Mouse (Mus musculus): ENCODE measurements at regions not wholly inside any gene's neighbourhood (a gene's known extent, or its start where the extent isn't known, plus 50 kb on each side); places are given as distances from the start of the nearest gene placed in this dataset.
A peak's percentile ranks its signal among the peaks of the same experiment; 100 is the strongest.

DNA sequence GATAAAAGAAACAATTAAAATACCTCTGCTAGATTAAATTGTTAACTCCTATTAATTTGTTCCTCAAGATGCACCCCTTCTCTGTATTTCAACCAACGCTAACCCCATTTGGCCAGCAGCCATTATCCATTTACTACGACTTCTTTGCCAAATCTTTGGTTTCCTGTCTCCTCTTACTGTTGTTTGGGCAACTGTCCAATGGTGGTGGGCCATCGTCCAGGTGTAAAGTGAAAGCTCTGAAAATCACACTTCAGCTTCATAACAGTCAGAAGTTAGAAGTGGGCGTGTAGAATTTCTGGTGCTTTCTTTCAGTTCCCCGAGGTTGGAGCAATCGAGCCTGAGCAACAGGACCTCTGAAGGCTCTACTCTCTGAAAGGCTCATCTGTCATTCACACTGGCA is 66.8 kb upstream of the Zbtb20 start:
- no peak for DNase-seq (ENCODE audit: low spot score)
- no peak overlapping the region for H3K4me2 ChIP-seq (replicated peaks)
- H3K4me1 ChIP-seq (replicated peaks; ENCODE audit: control insufficient read depth, insufficient read depth, low read length), result no peaks in the 10 kb centered on the region
- H3K36me3 ChIP-seq (replicated peaks; ENCODE audit: control insufficient read depth, insufficient read depth), result no peaks in the 10 kb centered on the region
- H3K9ac ChIP-seq, result no peak overlapping the region
- H3K27ac ChIP-seq, result no peak overlapping the region
- WGBS, result 76% methylated on average over 6 of the region's 6 CpGs
- ATAC-seq (ENCODE audit: low FRiP score), result no peak
- no peaks in the 10 kb centered on the region for H3K9me3 ChIP-seq (ENCODE audit: control insufficient read depth, low read length)
- H3K4me3 ChIP-seq (replicated peaks; ENCODE audit: low read length), result no peak overlapping the region
- no peaks in the 10 kb centered on the region for H3K27me3 ChIP-seq (ENCODE audit: control insufficient read depth, insufficient read depth, low read length)

DNA sequence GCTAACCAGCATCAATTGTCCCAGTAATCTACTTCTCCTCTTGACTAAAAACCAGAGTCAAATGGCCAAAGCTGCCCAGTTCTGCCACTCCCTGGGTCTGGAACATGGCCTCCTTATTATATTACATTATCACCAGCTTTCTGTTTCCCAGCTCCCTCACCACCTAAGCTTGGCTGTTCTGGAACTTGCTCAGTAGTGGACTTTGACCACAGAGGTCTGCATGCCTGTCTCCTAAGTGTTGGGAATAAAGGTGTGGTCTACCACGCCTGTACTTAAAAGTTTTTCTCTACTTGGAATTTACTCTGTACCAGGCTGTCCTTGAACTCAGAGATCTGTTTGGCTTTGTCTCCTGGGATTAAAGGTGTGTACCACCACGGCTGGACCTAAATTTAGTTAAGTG is 68.1 kb upstream of the Zbtb20 start:
- no peaks in the 10 kb centered on the region for H3K9me3 ChIP-seq (ENCODE audit: control insufficient read depth, low read length)
- H3K4me2 ChIP-seq (replicated peaks), result no peak overlapping the region
- ATAC-seq (ENCODE audit: low FRiP score) (no peak), DNase-seq (ENCODE audit: low spot score) (no peak)
- H3K9ac ChIP-seq, result no peak overlapping the region
- H3K27ac ChIP-seq, result no peak overlapping the region
- no peak overlapping the region for H3K4me3 ChIP-seq (replicated peaks; ENCODE audit: low read length)
- H3K36me3 ChIP-seq (replicated peaks; ENCODE audit: control insufficient read depth, insufficient read depth), result no peaks in the 10 kb centered on the region
- no peaks in the 10 kb centered on the region for H3K4me1 ChIP-seq (replicated peaks; ENCODE audit: control insufficient read depth, insufficient read depth, low read length)
- 88% methylated on average over 2 of the region's 2 CpGs for WGBS
- H3K27me3 ChIP-seq (ENCODE audit: control insufficient read depth, insufficient read depth, low read length), result no peaks in the 10 kb centered on the region

- no peak overlapping the region for H3K4me2 ChIP-seq (replicated peaks)
- ATAC-seq (ENCODE audit: low FRiP score) (no peak), DNase-seq (ENCODE audit: low spot score) (no peak)
- 0 out of 2 replicates have a peak, but pooled peaks cover 7% of the 10 kb centered on the region for H3K9me3 ChIP-seq (ENCODE audit: control insufficient read depth, low read length)
- H3K4me1 ChIP-seq (replicated peaks; ENCODE audit: control insufficient read depth, insufficient read depth, low read length), result no peaks in the 10 kb centered on the region
- no peaks in the 10 kb centered on the region for H3K36me3 ChIP-seq (replicated peaks; ENCODE audit: control insufficient read depth, insufficient read depth)
- no peak overlapping the region for H3K27ac ChIP-seq
- H3K4me3 ChIP-seq (replicated peaks; ENCODE audit: low read length), result no peak overlapping the region
- H3K9ac ChIP-seq, result no peak overlapping the region
- H3K27me3 ChIP-seq (ENCODE audit: control insufficient read depth, insufficient read depth, low read length), result no peaks in the 10 kb centered on the region
- WGBS, result 89% methylated on average over 1 of the region's 1 CpGs
Observed at GRCm38 (mm10) chr16:42803609-42804008, 72.1 kb upstream of the Zbtb20 start.

GRCm38 (mm10) chr16:42792571-42792970 is 83.1 kb upstream of the Zbtb20 start:
- WGBS, result 79% methylated on average over 2 of the region's 2 CpGs
- Histone ChIP-seq H3K27me3 (ENCODE audit: control insufficient read depth, insufficient read depth, low read length) (no peaks in the 10 kb centered on the region), H3K27ac (no peak overlapping the region), H3K9me3 (ENCODE audit: control insufficient read depth, low read length) (no peaks in the 10 kb centered on the region), H3K4me2 (replicated peaks) (no peak overlapping the region), H3K4me1 (replicated peaks; ENCODE audit: control insufficient read depth, insufficient read depth, low read length) (no peaks in the 10 kb centered on the region), H3K9ac (no peak overlapping the region), H3K36me3 (replicated peaks; ENCODE audit: control insufficient read depth, insufficient read depth) (no peaks in the 10 kb centered on the region), H3K4me3 (replicated peaks; ENCODE audit: low read length) (no peak overlapping the region)
- DNase-seq (ENCODE audit: low spot score), result no peak
- ATAC-seq (ENCODE audit: low FRiP score), result no peak

DNA sequence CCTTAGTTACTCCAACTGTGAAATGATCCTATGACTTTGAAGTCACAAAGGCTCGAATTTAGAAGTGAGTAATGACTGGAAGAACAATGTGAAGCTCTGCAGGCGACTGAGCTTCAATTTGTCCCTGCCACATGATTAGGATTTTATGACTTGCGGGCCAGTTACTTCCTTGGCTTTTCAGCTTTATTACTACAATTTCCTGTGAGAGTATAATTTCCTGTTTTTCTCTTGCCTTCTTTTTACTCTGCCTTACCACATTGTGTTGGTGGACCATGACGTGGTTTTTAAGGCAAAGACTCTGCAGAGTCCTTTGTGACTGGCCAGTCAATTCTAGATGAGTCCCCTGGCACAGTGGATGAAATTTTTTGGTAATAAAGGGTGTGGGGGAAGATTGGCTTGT is 91.0 kb upstream of the Zbtb20 start:
- ATAC-seq (ENCODE audit: low FRiP score) (no peak), DNase-seq (ENCODE audit: low spot score) (no peak)
- no peaks in the 10 kb centered on the region for H3K9me3 ChIP-seq (ENCODE audit: control insufficient read depth, low read length)
- no peak overlapping the region for H3K4me2 ChIP-seq (replicated peaks)
- no peaks in the 10 kb centered on the region for H3K36me3 ChIP-seq (replicated peaks; ENCODE audit: control insufficient read depth, insufficient read depth)
- WGBS, result 28% methylated on average over 4 of the region's 4 CpGs
- peaks cover 27% of the 10 kb centered on the region for H3K4me1 ChIP-seq (replicated peaks; ENCODE audit: control insufficient read depth, insufficient read depth, low read length)
- no peak overlapping the region for H3K4me3 ChIP-seq (replicated peaks; ENCODE audit: low read length)
- H3K27me3 ChIP-seq (ENCODE audit: control insufficient read depth, insufficient read depth, low read length), result no peaks in the 10 kb centered on the region
- no peak overlapping the region for H3K9ac ChIP-seq
- H3K27ac ChIP-seq, result no peak overlapping the region

GRCm38 (mm10) chr16:42784031-42784430 is 91.7 kb upstream of the Zbtb20 start:
- no peak overlapping the region for H3K9ac ChIP-seq
- H3K27me3 ChIP-seq (ENCODE audit: control insufficient read depth, insufficient read depth, low read length), result no peaks in the 10 kb centered on the region
- no peak for ATAC-seq (ENCODE audit: low FRiP score)
- H3K4me2 ChIP-seq (replicated peaks), result no peak overlapping the region
- peaks cover 27% of the 10 kb centered on the region for H3K4me1 ChIP-seq (replicated peaks; ENCODE audit: control insufficient read depth, insufficient read depth, low read length)
- WGBS, result 31% methylated on average over 4 of the region's 4 CpGs
- no peak overlapping the region for H3K4me3 ChIP-seq (replicated peaks; ENCODE audit: low read length)
- H3K36me3 ChIP-seq (replicated peaks; ENCODE audit: control insufficient read depth, insufficient read depth), result no peaks in the 10 kb centered on the region
- H3K27ac ChIP-seq, result no peak overlapping the region; the same call in 1 of the 2 replicates
- no peaks in the 10 kb centered on the region for H3K9me3 ChIP-seq (ENCODE audit: control insufficient read depth, low read length)
- no peak for DNase-seq (ENCODE audit: low spot score)

GRCm38 (mm10) chr16:42782091-42782679 is 93.5 kb upstream of the Zbtb20 start:
- H3K27me3 ChIP-seq (ENCODE audit: control insufficient read depth, insufficient read depth, low read length), result no peaks in the 10 kb centered on the region
- H3K9ac ChIP-seq, result peak overlapping the region; percentile 32; the same call in 1 of the 2 replicates
- under 1% methylated on average over 5 of the region's 5 CpGs for WGBS
- peak overlapping the region; percentile 25 for H3K4me2 ChIP-seq (replicated peaks)
- ATAC-seq (ENCODE audit: low FRiP score) (peak; percentile 78), DNase-seq (ENCODE audit: low spot score) (peak; percentile 89)
- H3K27ac ChIP-seq, result peak overlapping the region; percentile 91
- H3K4me3 ChIP-seq (replicated peaks; ENCODE audit: low read length), result no peak overlapping the region
- H3K4me1 ChIP-seq (replicated peaks; ENCODE audit: control insufficient read depth, insufficient read depth, low read length), result peaks cover 27% of the 10 kb centered on the region
- no peaks in the 10 kb centered on the region for H3K9me3 ChIP-seq (ENCODE audit: control insufficient read depth, low read length)
- no peaks in the 10 kb centered on the region for H3K36me3 ChIP-seq (replicated peaks; ENCODE audit: control insufficient read depth, insufficient read depth)

DNA sequence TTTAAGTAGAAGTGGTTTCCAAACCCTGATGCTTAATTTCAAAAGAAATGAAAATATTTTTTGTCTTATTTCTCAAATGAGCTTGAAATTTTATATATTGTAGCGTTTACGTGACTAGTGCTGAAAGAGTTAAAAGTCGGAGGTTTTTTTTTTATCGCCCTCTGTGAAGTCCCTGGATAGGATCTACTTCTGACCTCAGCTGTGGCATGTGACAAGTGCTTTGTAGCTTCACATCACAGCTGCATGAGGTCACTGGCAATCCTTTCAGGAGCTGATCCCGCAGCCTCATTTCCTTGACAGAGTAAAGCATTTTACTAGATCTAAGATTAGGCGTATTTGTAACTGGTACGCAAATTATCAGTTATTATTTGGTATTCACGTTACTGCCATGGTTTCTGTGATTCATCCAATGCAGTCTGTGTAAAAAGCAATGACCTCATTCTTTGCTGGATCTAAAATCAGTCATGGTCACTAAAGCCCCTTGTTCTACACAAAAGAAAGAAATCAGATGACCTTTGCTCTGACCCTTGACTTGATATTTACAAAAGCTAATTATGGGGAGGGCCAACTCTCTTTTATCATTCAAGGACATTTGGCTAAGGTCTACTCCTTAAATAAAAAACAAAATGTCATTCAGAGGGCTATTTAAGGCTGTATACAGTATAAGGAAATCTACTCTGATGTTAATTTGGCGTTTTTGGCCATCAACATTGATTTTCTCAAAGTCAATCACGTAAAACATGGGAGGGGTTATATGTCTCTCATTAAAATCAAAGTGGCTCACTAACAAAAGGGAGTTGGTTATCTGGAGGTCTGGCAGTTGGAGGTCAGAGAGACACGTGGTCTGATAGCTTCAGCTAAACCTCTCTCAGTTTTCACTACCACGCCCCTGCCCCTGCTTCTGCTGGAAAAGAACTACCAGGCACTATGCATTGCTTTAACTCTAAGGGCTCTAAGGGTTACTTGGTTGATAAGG is 94.3 kb upstream of the Zbtb20 start:
- H3K4me2 ChIP-seq (replicated peaks), result peak overlapping the region; percentile 25
- H3K9ac ChIP-seq, result peak overlapping the region; percentile 32; the same call in 1 of the 2 replicates
- ATAC-seq (ENCODE audit: low FRiP score) (peak; percentile 59), DNase-seq (ENCODE audit: low spot score) (peak; percentile 63)
- peaks cover 27% of the 10 kb centered on the region for H3K4me1 ChIP-seq (replicated peaks; ENCODE audit: control insufficient read depth, insufficient read depth, low read length)
- H3K27ac ChIP-seq, result peak overlapping the region; percentile 91
- no peaks in the 10 kb centered on the region for H3K36me3 ChIP-seq (replicated peaks; ENCODE audit: control insufficient read depth, insufficient read depth)
- H3K9me3 ChIP-seq (ENCODE audit: control insufficient read depth, low read length), result no peaks in the 10 kb centered on the region
- H3K27me3 ChIP-seq (ENCODE audit: control insufficient read depth, insufficient read depth, low read length), result no peaks in the 10 kb centered on the region
- H3K4me3 ChIP-seq (replicated peaks; ENCODE audit: low read length), result no peak overlapping the region
- WGBS, result 3% methylated on average over 12 of the region's 12 CpGs

DNA sequence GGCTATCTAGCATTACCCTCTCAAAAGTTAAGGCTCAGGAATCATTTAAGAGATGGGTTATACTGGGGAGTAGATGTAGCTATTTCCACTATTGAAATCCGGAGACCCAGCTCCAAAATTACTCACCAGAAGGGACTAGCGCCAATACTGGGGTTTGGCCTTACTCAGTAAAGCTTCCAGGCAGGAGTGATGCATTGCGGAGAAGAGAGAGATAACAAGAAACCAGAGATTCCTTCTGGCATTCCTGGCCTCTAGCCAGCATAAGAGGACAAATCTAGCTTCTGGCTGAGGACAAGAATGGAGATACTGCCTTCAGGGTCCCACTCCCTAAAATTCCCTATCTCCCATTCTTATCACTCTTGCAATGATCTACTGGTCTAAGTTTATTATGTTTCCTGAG is 95.7 kb upstream of the Zbtb20 start:
- DNase-seq (ENCODE audit: low spot score), result no peak
- Histone ChIP-seq H3K36me3 (replicated peaks; ENCODE audit: control insufficient read depth, insufficient read depth) (no peaks in the 10 kb centered on the region), H3K4me2 (replicated peaks) (no peak overlapping the region), H3K27ac (no peak overlapping the region), H3K9me3 (ENCODE audit: control insufficient read depth, low read length) (no peaks in the 10 kb centered on the region), H3K27me3 (ENCODE audit: control insufficient read depth, insufficient read depth, low read length) (no peaks in the 10 kb centered on the region), H3K9ac (no peak overlapping the region), H3K4me1 (replicated peaks; ENCODE audit: control insufficient read depth, insufficient read depth, low read length) (peaks cover 27% of the 10 kb centered on the region), H3K4me3 (replicated peaks; ENCODE audit: low read length) (no peak overlapping the region)
- ATAC-seq (ENCODE audit: low FRiP score), result no peak
- 88% methylated on average over 3 of the region's 3 CpGs for WGBS
